ENCODE assay signal across 11 mouse cellular contexts in the genomic region with DNA sequence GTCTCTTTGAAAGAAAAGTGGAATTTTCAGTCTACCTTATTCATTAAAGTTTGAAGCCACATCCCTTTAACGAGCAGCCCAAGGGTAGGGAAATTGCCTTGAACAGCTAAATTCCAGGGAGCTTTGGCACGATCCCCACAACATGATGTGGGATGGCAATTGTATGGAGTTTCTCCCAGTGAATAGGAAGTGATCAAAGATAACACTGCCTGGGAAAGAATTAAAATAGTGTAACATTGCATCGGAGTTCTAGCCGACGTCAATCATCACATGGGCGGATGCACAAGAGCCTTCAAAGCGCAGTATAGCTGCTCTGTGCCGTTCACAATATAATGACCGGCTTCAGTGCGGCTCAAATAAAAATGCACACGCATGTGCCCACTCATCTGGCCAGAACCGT.
A peak's percentile ranks its signal among the peaks of the same experiment; 100 is the strongest.
DNase-seq lines count a peak whose midpoint lies in the region; ATAC-seq lines count a peak whose summit lies in the region.
"Had no signal": no experiment of that assay in that cellular context is flagged by ENCODE, and none has a peak within 500 bp of the region (broad histone marks: within the 10 kb centered on the region; RNA-seq: fewer than 3 reads in every experiment).

No protein-coding gene starts in this region.

- WGBS in kidney, embryonic 16.5 days, result 42% methylated on average over 12 of the region's 12 CpGs
- WGBS in embryonic facial prominence, embryonic 15.5 days, result 27% methylated on average over 12 of the region's 12 CpGs
- 22% methylated on average over 12 of the region's 12 CpGs for WGBS in hindbrain, embryonic 16.5 days
- 11% methylated on average over 12 of the region's 12 CpGs for WGBS in midbrain, embryonic 16.5 days

- 0 out of 2 replicates have a peak, but pooled peaks cover 3% of the 10 kb centered on the region for H3K9me3 ChIP-seq in kidney, embryonic 16.5 days (ENCODE audit: low read length)
- H3K9me3 ChIP-seq in embryonic facial prominence, embryonic 15.5 days (replicated peaks), result no peaks in the 10 kb centered on the region
- H3K9me3 ChIP-seq in hindbrain, embryonic 16.5 days (ENCODE audit: control insufficient read depth, low read length), result no peaks in the 10 kb centered on the region
- H3K9me3 ChIP-seq in midbrain, embryonic 16.5 days (replicated peaks; ENCODE audit: control insufficient read depth, low read length, poor library complexity, severe bottlenecking), result no peaks in the 10 kb centered on the region

- H3K9ac ChIP-seq in kidney, embryonic 16.5 days (replicated peaks; ENCODE audit: low read length), result no peak overlapping the region
- H3K9ac ChIP-seq in embryonic facial prominence, embryonic 15.5 days, result no peak overlapping the region
- no peak overlapping the region; the same call in 1 of the 2 replicates for H3K9ac ChIP-seq in hindbrain, embryonic 16.5 days (ENCODE audit: low read depth, low read length)
- no peak overlapping the region; the same call in 1 of the 2 replicates for H3K9ac ChIP-seq in midbrain, embryonic 16.5 days (ENCODE audit: low read depth, low read length)

- H3K4me1 ChIP-seq in kidney, embryonic 16.5 days (ENCODE audit: insufficient read depth, low read length), result peaks cover 17% of the 10 kb centered on the region
- H3K4me1 ChIP-seq in embryonic facial prominence, embryonic 15.5 days, result peaks cover 17% of the 10 kb centered on the region
- H3K4me1 ChIP-seq in hindbrain, embryonic 16.5 days (ENCODE audit: control insufficient read depth, insufficient read depth, low read depth, low read length), result peaks cover 9% of the 10 kb centered on the region
- peaks cover 20% of the 10 kb centered on the region for H3K4me1 ChIP-seq in midbrain, embryonic 16.5 days (ENCODE audit: control insufficient read depth, insufficient read depth, low read length)

- no peak for ATAC-seq in kidney, embryonic 16.5 days (ENCODE audit: low FRiP score, low TSS enrichment)
- no peak for ATAC-seq in embryonic facial prominence, embryonic 15.5 days (ENCODE audit: insufficient number of reproducible peaks, low FRiP score, low TSS enrichment, low read depth)
- ATAC-seq in hindbrain, embryonic 16.5 days, result peak; percentile 58; the same call in 1 of the 2 replicates
- ATAC-seq in midbrain, embryonic 16.5 days, result peak; percentile 60; the same call in 1 of the 2 replicates
- ATAC-seq: intestine, embryonic 16.5 days had no signal

- H3K4me3 ChIP-seq in kidney, embryonic 16.5 days (ENCODE audit: low read length), result no peak overlapping the region
- H3K4me3 ChIP-seq in embryonic facial prominence, embryonic 15.5 days (replicated peaks), result no peak overlapping the region
- no peak overlapping the region for H3K4me3 ChIP-seq in hindbrain, embryonic 16.5 days (ENCODE audit: low read length)
- H3K4me3 ChIP-seq in midbrain, embryonic 16.5 days (ENCODE audit: low read depth, low read length), result no peak overlapping the region; the same call in 1 of the 2 replicates

- H3K36me3 ChIP-seq in kidney, embryonic 16.5 days (ENCODE audit: insufficient read depth, low read length), result no peaks in the 10 kb centered on the region
- no peaks in the 10 kb centered on the region for H3K36me3 ChIP-seq in embryonic facial prominence, embryonic 15.5 days
- no peaks in the 10 kb centered on the region for H3K36me3 ChIP-seq in hindbrain, embryonic 16.5 days (ENCODE audit: control insufficient read depth, insufficient read depth, low read length)
- no peaks in the 10 kb centered on the region for H3K36me3 ChIP-seq in midbrain, embryonic 16.5 days (ENCODE audit: control insufficient read depth, insufficient read depth, low read length)

- no peak overlapping the region for H3K4me2 ChIP-seq in kidney, embryonic 16.5 days (replicated peaks; ENCODE audit: low read depth, low read length)
- H3K4me2 ChIP-seq in embryonic facial prominence, embryonic 15.5 days (replicated peaks), result peak overlapping the region; percentile 13; the same call in 1 of the 2 replicates
- H3K4me2 ChIP-seq in hindbrain, embryonic 16.5 days (ENCODE audit: low read length), result peak overlapping the region; percentile 40
- H3K4me2 ChIP-seq in midbrain, embryonic 16.5 days (ENCODE audit: low read length), result peak overlapping the region; percentile 47

- H3K27ac ChIP-seq in kidney, embryonic 16.5 days (ENCODE audit: low read length), result 0 out of 2 replicates have a peak overlapping the region, but pooled peaks have one; percentile 16
- H3K27ac ChIP-seq in embryonic facial prominence, embryonic 15.5 days (replicated peaks), result peak overlapping the region; percentile 0; the same call in 1 of the 2 replicates
- H3K27ac ChIP-seq in hindbrain, embryonic 16.5 days (ENCODE audit: low read depth, low read length), result no peak overlapping the region
- peak overlapping the region; percentile 5 for H3K27ac ChIP-seq in midbrain, embryonic 16.5 days (ENCODE audit: low read length)

- no peaks in the 10 kb centered on the region for H3K27me3 ChIP-seq in kidney, embryonic 16.5 days (ENCODE audit: insufficient read depth, low read length)
- no peaks in the 10 kb centered on the region for H3K27me3 ChIP-seq in embryonic facial prominence, embryonic 15.5 days
- no peaks in the 10 kb centered on the region for H3K27me3 ChIP-seq in hindbrain, embryonic 16.5 days (replicated peaks; ENCODE audit: control insufficient read depth, insufficient read depth, low read length)
- H3K27me3 ChIP-seq in midbrain, embryonic 16.5 days (ENCODE audit: control insufficient read depth, insufficient read depth, low read depth, low read length), result no peaks in the 10 kb centered on the region

- no peak for DNase-seq in kidney, postnatal 36 days
- no peak for DNase-seq in urinary bladder, postnatal 10 days (ENCODE audit: low spot score)
- DNase-seq in left cerebral cortex, adult 8-10 months (ENCODE audit: low spot score in 2 of 2), result no peak
- DNase-seq: cerebellum, postnatal 36 days; lung, postnatal 36 days; thymus, postnatal 4 days had no signal

Comparison
In these comparisons a context has a peak if more than half of its experiments do, and no peak if none do; other contexts are left out.
1. ATAC-seq: peak in hindbrain, embryonic 16.5 days (single experiment) and midbrain, embryonic 16.5 days (single experiment); none in kidney, embryonic 16.5 days (single experiment) and embryonic facial prominence, embryonic 15.5 days (single experiment).